Mouse (Mus musculus): ENCODE data around the gene Ptprm.

DNA sequence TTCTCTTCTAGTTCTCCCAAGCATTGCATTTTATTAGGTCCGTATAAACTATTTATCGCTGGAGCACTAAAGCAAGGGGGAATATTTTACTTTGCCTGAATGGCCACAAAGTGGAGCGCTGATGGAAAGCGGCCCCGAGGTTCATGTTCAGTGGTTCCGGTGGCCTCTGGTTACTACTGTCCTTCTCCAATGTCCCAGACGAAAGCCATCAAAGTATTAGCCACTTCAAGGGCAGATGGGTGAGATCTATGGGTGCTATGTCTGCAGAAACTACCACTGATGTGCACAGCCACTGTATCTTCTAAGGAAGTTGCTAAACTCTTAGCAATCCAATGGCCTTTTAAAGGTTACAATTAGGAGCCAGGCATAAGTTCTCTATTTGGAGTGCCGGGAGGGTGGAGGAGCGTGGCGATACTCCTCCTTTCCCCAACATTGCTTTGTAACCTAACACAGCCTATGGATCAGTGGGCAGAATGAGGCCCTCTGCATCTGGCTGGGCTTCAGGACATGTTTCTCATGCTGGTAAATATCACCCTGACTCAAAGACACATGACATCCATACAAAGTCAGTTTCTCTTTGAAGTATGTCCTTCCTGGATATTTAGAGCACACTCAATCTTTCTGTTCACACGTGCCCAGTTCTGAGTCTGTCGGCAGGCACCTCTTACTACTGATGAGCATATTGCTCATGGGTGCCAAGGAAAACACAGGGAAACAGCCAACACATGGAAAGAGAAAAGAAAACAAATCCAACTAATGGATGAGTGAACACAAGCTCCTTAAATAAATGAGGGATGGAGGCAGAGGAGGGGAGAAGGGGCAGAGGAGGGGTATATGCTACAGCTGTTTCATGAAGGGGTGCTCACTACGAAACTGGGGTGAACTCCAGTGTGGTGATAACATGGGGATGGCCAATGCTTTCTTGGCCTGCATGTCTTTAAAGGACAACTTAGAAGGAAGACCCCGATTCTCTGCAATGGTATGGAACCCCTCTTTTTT lies 584.6 kb downstream of the Ptprm start:
- TF ChIP-seq CTCF (IDR thresholded peaks at IDR 0.05 in 2 of 3, conservative IDR thresholded peaks at IDR 0.05 in 1 of 3; ENCODE audit: control insufficient read depth in 1 of 3, insufficient read depth in 1 of 3, low read depth in 2 of 3, low read length in 3 of 3, poor library complexity in 1 of 3, severe bottlenecking in 1 of 3), result no peak
- TF ChIP-seq MXI1 (IDR thresholded peaks at IDR 0.05; ENCODE audit: low read depth, low read length), result no peak
- no peak for TF ChIP-seq TAL1 (IDR thresholded peaks at IDR 0.05; ENCODE audit: low read length)
- TF ChIP-seq KAT2A (conservative IDR thresholded peaks at IDR 0.05; ENCODE audit: low read depth, low read length), result no peak
- no peak for TF ChIP-seq TBP (IDR thresholded peaks at IDR 0.05; ENCODE audit: low read depth, low read length)
- no peak for TF ChIP-seq NELFE (IDR thresholded peaks at IDR 0.05; ENCODE audit: low read depth, low read length)
- TF ChIP-seq MAX (IDR thresholded peaks at IDR 0.05; ENCODE audit: low read length), result no peak
- no peak for TF ChIP-seq MAZ (IDR thresholded peaks at IDR 0.05; ENCODE audit: low read depth, low read length)
- TF ChIP-seq USF1 (IDR thresholded peaks at IDR 0.05; ENCODE audit: low read depth, low read length), result no peak
